Mouse (Mus musculus) limb, embryonic 13.5 days (tissue): ENCODE data around the gene Ttc21b. TPM values are rescaled to one million over a fixed set of nuclear protein-coding genes. Genes with fewer than 3 reads are reported as not detected.

Experiments used
- ATAC-seq: fragments of 200-750 bp; cut with Nextera tagmentation; 2 replicates; pipeline ENCODE4 v1.8.0; 2017; ENCODE audit warnings: low read depth, moderate number of reproducible peaks, moderate TSS enrichment; ENCODE audit not compliant: low FRiP score
- H3K27ac ChIP-seq: fragments of 300-500 bp; sonication (generic); 2 replicates; pipeline ENCODE4 v1.5.1; 2015; ENCODE audit warnings: inconsistent platforms, mild to moderate bottlenecking, moderate library complexity
- H3K27me3 ChIP-seq: fragments of 300-500 bp; sonication (generic); 2 replicates; pipeline ENCODE4 v1.6.1; 2015; ENCODE audit warnings: mild to moderate bottlenecking, inconsistent platforms
- H3K36me3 ChIP-seq: fragments of 300-500 bp; sonication (generic); 2 replicates; pipeline ENCODE4 v1.6.1; 2015; ENCODE audit warnings: inconsistent platforms, mild to moderate bottlenecking, moderate library complexity
- H3K4me1 ChIP-seq: fragments of 300-500 bp; sonication (generic); 2 replicates; pipeline ENCODE4 v1.6.1; 2015; ENCODE audit warnings: inconsistent platforms
- H3K4me2 ChIP-seq: fragments of 300-500 bp; sonication (generic); replicated peaks from 2 replicates; pipeline ENCODE4 v1.6.1; 2015; ENCODE audit warnings: inconsistent platforms, mild to moderate bottlenecking, moderate library complexity
- H3K4me3 ChIP-seq: fragments of 300-500 bp; sonication (generic); 2 replicates; pipeline ENCODE4 v1.5.1; 2015; ENCODE audit warnings: moderate library complexity, mild to moderate bottlenecking, inconsistent platforms
- H3K9ac ChIP-seq: fragments of 300-500 bp; sonication (generic); 2 replicates; pipeline ENCODE4 v1.6.1; 2015; ENCODE audit warnings: mild to moderate bottlenecking, inconsistent platforms
- H3K9me3 ChIP-seq: fragments of 300-500 bp; sonication (generic); 2 replicates; pipeline ENCODE4 v1.6.1; 2016; ENCODE audit warnings: inconsistent platforms
- WGBS: fragments of 180-500 bp; shearing (Covaris S2); methylation state at CpG from one replicate; pipeline ENCODE4 v1.1.7; 2015; 5-methylcytosine and 5-hydroxymethylcytosine counted together
- polyA plus RNA-seq: library from polyadenylated mRNA; unstranded; fragments of >200 nt; fragmentation: Nextera tagmentation; extraction: Ambion mirVana; gene quantifications from 2 replicates; pipeline ENCODE4 v1.2.1, GENCODE M21; 2015

Ttc21b gene
- polyA plus RNA-seq, 1 experiment from 2014 or later: 16.7 TPM

GRCm38 (mm10) chr2:66165025-66165424 lies 91.4 kb downstream of the Ttc21b start:
- no peak overlapping the region for H3K4me2 ChIP-seq
- H3K9ac ChIP-seq: no peak overlapping the region
- H3K27me3 ChIP-seq: no peaks in the 10 kb centered on the region
- H3K4me1 ChIP-seq: no peaks in the 10 kb centered on the region
- 90% methylated on average over 8 of the region's 8 CpGs for WGBS
- H3K27ac ChIP-seq: no peak overlapping the region
- no peaks in the 10 kb centered on the region for H3K9me3 ChIP-seq
- H3K4me3 ChIP-seq: no peak overlapping the region
- ATAC-seq: no peak
- H3K36me3 ChIP-seq: no peaks in the 10 kb centered on the region

DNA sequence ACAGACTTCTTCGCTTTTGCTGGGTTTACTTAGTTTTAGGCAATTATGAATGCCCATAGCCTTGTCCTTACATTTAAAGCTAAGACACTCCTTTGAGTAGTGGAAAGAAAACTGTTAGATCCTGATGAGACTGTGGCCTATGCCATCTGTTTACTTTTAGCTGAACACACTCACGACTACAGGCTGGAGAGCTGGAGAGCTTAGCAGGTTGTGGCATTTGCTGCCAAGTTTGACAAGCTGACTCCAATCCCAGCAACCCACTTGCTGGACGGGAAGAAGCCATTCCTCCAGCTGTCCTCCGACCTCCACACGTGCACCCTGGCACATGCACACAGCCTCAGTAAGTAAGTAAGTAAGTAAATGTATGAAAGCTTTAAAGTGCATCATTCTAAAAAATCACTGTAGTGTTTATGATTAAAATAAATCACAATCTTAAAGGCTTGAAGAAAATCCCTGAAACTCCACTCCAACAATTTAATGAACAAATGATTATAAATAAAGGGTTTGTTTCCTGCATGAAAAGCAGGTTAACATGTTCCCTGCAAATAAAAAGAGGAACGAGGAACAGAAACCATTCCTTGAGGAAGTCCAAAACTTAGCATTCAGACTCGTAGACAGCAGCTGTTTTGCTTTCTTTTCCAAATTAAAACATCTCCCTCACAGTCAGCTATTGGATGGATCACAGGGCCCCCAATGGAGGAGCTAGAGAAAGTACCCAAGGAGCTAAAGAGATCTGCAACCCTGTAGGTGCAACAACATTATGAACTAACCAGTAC lies 98.1 kb downstream of the Ttc21b start:
- Histone ChIP-seq H3K4me1 (peaks cover 11% of the 10 kb centered on the region; the same call in 1 of the 2 replicates), H3K9ac (no peak overlapping the region), H3K27me3 (no peaks in the 10 kb centered on the region), H3K9me3 (no peaks in the 10 kb centered on the region), H3K4me3 (no peak overlapping the region), H3K4me2 (no peak overlapping the region), H3K36me3 (no peaks in the 10 kb centered on the region), H3K27ac (no peak overlapping the region)
- WGBS: 44% methylated on average over 7 of the region's 7 CpGs
- no peak for ATAC-seq

GRCm38 (mm10) chr2:66151436-66151835 lies 105.0 kb downstream of the Ttc21b start:
- H3K4me3 ChIP-seq: no peak overlapping the region
- WGBS: 75% methylated on average over 2 of the region's 2 CpGs
- no peaks in the 10 kb centered on the region for H3K9me3 ChIP-seq
- no peak overlapping the region for H3K4me2 ChIP-seq
- H3K4me1 ChIP-seq: peaks cover 20% of the 10 kb centered on the region
- ATAC-seq: no peak
- H3K9ac ChIP-seq: no peak overlapping the region
- H3K36me3 ChIP-seq: no peaks in the 10 kb centered on the region
- no peaks in the 10 kb centered on the region for H3K27me3 ChIP-seq
- H3K27ac ChIP-seq: no peak overlapping the region

DNA sequence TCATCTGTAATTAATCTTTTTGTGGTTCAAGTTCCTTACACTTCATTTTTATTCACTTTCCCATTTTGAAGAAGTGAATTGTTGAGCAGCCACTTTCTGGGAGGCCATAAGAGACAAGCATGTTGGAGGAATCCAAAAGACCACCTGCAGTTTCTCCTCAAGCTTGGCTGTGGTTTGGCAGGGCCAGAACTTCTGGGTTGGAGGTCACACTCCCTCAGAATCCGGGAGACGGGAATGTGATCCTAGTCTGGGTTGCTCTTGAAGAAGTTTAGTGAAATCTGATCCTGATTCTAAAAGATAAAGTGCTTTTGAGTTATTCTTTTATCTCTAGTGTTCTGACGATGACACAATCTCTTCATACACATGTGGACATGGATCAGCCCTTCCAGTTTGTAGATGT lies 105.9 kb downstream of the Ttc21b start:
- ATAC-seq: no peak

GRCm38 (mm10) chr2:66148654-66149230 lies 107.7 kb downstream of the Ttc21b start:
- Histone ChIP-seq H3K9ac (no peak overlapping the region), H3K27ac (no peak overlapping the region), H3K36me3 (no peaks in the 10 kb centered on the region), H3K9me3 (no peaks in the 10 kb centered on the region), H3K27me3 (no peaks in the 10 kb centered on the region), H3K4me1 (peaks cover 26% of the 10 kb centered on the region), H3K4me3 (no peak overlapping the region), H3K4me2 (no peak overlapping the region)
- no peak for ATAC-seq
- 75% methylated on average over 10 of the region's 10 CpGs for WGBS

More for the DNA sequence above, 105.9 kb downstream of the Ttc21b start:
- no peaks in the 10 kb centered on the region for H3K36me3 ChIP-seq
- H3K4me2 ChIP-seq: no peak overlapping the region
- no peak overlapping the region for H3K9ac ChIP-seq
- no peak overlapping the region for H3K4me3 ChIP-seq
- H3K9me3 ChIP-seq: no peaks in the 10 kb centered on the region
- WGBS: 56% methylated on average over 3 of the region's 3 CpGs
- no peak overlapping the region for H3K27ac ChIP-seq
- peaks cover 17% of the 10 kb centered on the region for H3K4me1 ChIP-seq
- H3K27me3 ChIP-seq: no peaks in the 10 kb centered on the region

DNA sequence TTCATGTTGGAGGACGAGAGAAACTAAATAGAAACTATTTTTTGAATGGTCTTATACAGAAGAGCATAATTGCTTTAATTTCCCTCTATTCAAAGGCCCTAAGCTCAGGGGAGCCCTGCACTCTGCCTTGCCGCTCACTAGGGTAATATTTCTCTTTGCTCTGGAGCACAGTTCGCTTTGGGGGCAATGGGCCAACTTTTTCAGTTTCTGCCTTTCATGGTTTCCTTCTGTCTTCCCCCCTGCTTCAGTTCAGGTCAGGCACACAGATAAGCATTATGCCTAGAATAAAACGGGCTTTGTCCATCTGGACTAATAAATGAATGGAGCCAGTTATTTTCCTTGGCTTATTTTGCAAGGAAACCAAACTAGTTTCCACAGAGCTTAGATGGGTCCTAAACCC lies 109.9 kb downstream of the Ttc21b start:
- Histone ChIP-seq H3K27me3 (no peaks in the 10 kb centered on the region), H3K4me2 (no peak overlapping the region), H3K4me1 (peaks cover 26% of the 10 kb centered on the region), H3K27ac (no peak overlapping the region), H3K36me3 (no peaks in the 10 kb centered on the region), H3K4me3 (no peak overlapping the region), H3K9ac (no peak overlapping the region), H3K9me3 (no peaks in the 10 kb centered on the region)
- 28% methylated on average over 4 of the region's 4 CpGs for WGBS
- ATAC-seq: peak; percentile 55

GRCm38 (mm10) chr2:66144770-66145169 lies 111.6 kb downstream of the Ttc21b start:
- WGBS: 11% methylated on average over 5 of the region's 5 CpGs
- Histone ChIP-seq H3K36me3 (no peaks in the 10 kb centered on the region), H3K27me3 (no peaks in the 10 kb centered on the region), H3K9me3 (no peaks in the 10 kb centered on the region), H3K9ac (no peak overlapping the region), H3K4me3 (no peak overlapping the region), H3K4me1 (peaks cover 26% of the 10 kb centered on the region), H3K27ac (no peak overlapping the region), H3K4me2 (no peak overlapping the region)
- no peak for ATAC-seq

DNA sequence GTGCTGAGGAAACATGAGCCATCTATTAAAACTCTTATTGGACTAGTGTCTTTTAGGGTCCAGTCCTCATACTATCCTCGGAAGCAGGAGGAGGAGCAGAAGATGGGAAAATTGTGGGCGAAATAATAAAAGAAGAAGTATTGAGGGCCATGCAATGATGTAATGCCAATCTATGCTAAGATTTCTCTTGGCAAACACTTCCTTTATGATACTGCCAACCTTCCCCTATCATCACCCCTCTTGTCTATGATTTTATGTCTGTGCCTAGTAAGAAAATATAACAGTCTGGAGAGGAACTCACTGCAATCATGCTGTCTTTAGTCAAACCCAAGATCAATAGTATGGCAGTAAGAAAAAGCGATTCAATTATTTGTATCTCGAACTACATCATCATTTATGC lies 113.1 kb downstream of the Ttc21b start:
- H3K9me3 ChIP-seq: no peaks in the 10 kb centered on the region
- ATAC-seq: no peak
- 94% methylated on average over 4 of the region's 4 CpGs for WGBS
- no peak overlapping the region for H3K4me3 ChIP-seq
- H3K4me2 ChIP-seq: no peak overlapping the region
- no peaks in the 10 kb centered on the region for H3K36me3 ChIP-seq
- H3K27me3 ChIP-seq: no peaks in the 10 kb centered on the region
- no peak overlapping the region for H3K9ac ChIP-seq
- H3K4me1 ChIP-seq: peaks cover 22% of the 10 kb centered on the region
- H3K27ac ChIP-seq: no peak overlapping the region

GRCm38 (mm10) chr2:66142711-66143110 lies 113.7 kb downstream of the Ttc21b start:
- Histone ChIP-seq H3K36me3 (no peaks in the 10 kb centered on the region), H3K4me3 (no peak overlapping the region), H3K9ac (no peak overlapping the region), H3K4me2 (no peak overlapping the region), H3K27me3 (no peaks in the 10 kb centered on the region), H3K4me1 (peaks cover 22% of the 10 kb centered on the region), H3K9me3 (no peaks in the 10 kb centered on the region), H3K27ac (no peak overlapping the region)
- no peak for ATAC-seq
- 92% methylated on average over 2 of the region's 2 CpGs for WGBS

DNA sequence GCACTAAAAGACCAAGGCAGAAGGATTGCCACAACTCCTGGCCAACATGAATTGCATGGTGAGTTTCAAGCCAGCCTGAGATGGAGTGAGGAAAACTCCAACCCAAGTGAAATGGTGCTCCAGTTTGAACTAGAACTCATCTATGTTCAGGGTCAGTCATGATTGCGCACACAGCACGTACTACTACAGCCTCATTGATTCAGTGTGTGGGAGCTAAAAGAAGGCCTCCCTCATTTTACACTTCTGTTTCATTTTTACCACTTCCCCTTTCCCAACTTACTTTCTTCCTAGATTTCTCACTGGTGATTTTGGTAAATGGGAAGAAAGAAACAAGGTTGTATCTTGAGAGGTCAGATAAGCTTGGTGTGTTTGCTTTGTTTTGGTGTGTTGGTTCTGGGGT lies 114.1 kb downstream of the Ttc21b start:
- no peak for ATAC-seq
- Histone ChIP-seq H3K4me3 (no peak overlapping the region), H3K4me1 (peaks cover 19% of the 10 kb centered on the region), H3K9me3 (no peaks in the 10 kb centered on the region), H3K4me2 (no peak overlapping the region), H3K9ac (no peak overlapping the region), H3K27me3 (no peaks in the 10 kb centered on the region), H3K36me3 (no peaks in the 10 kb centered on the region), H3K27ac (no peak overlapping the region)
- 96% methylated on average over 2 of the region's 2 CpGs for WGBS

DNA sequence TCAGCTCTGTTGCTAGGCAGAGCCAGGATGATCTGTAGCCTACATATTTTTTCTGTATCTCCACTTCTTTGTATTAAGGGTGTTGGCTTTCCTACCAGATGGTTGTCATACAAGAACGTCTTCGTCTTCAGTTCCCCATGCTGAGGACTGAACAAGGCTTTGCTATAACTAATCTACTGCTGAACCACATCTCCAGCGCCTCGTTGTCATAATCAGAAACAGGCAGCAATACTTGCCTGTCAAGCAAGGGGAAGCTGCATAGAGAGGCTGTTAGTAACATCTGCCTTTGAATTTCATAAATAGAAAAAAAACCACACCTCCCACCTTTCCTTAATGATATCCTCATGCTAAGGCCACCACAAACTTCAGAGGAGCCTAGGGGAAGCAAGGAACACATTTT lies 116.2 kb downstream of the Ttc21b start:
- Histone ChIP-seq H3K9ac (no peak overlapping the region), H3K27me3 (no peaks in the 10 kb centered on the region), H3K27ac (no peak overlapping the region), H3K36me3 (no peaks in the 10 kb centered on the region), H3K4me3 (no peak overlapping the region), H3K4me2 (no peak overlapping the region), H3K9me3 (no peaks in the 10 kb centered on the region), H3K4me1 (peaks cover 9% of the 10 kb centered on the region)
- 16% methylated on average over 4 of the region's 4 CpGs for WGBS
- ATAC-seq: peak; percentile 67; the same call in 1 of the 2 replicates
